Mouse (Mus musculus) liver, adult 2 months (tissue): ENCODE measurements around the gene Akap8. TPM values are rescaled to one million over a fixed set of nuclear protein-coding genes. Genes with fewer than 3 reads are reported as not detected.

Experiments
- DNase-seq: peaks from one replicate; pipeline ENCODE4 v3.0.0-alpha.2; 2011; ENCODE audit warnings: low read depth, low spot score; ENCODE audit errors: extremely low read depth
- H3K27ac ChIP-seq: fragments of 200-500 bp; replicated peaks from 2 replicates; pipeline ENCODE4 v1.5.1; 2012; ENCODE audit warnings: low read depth, mild to moderate bottlenecking, control low read depth, inconsistent platforms, low read length; ENCODE audit not compliant: insufficient read depth
- H3K27me3 ChIP-seq: fragments of 200-500 bp; 2 replicates; pipeline ENCODE4 v1.6.1; 2012; ENCODE audit warnings: mild to moderate bottlenecking, moderate library complexity, low read length, inconsistent platforms; ENCODE audit not compliant: control insufficient read depth, insufficient read depth
- H3K36me3 ChIP-seq: fragments of 200-500 bp; 2 replicates; pipeline ENCODE4 v1.6.1; 2012; ENCODE audit warnings: low read length, inconsistent platforms; ENCODE audit not compliant: control insufficient read depth, insufficient read depth
- H3K4me1 ChIP-seq: fragments of 200-500 bp; 2 replicates; pipeline ENCODE4 v1.6.1; 2011; ENCODE audit warnings: low read length; ENCODE audit not compliant: control insufficient read depth, insufficient read depth
- H3K4me3 ChIP-seq: fragments of 200-500 bp; 2 replicates; pipeline ENCODE4 v1.5.1; 2011; ENCODE audit warnings: low read depth, mild to moderate bottlenecking, control low read depth, low read length, moderate library complexity; ENCODE audit not compliant: insufficient read depth
- H3K79me2 ChIP-seq: fragments of 200-500 bp; 2 replicates; pipeline ENCODE4 v1.6.1; 2012; ENCODE audit warnings: inconsistent platforms, mild to moderate bottlenecking, low read length, moderate library complexity; ENCODE audit not compliant: control insufficient read depth, insufficient read depth
- H3K9ac ChIP-seq: fragments of 200-500 bp; 2 replicates; pipeline ENCODE4 v1.6.1; 2012; ENCODE audit warnings: low read depth, mild to moderate bottlenecking, control low read depth, inconsistent platforms, low read length
- CTCF ChIP-seq: fragments of 200-500 bp; IDR thresholded peaks from 2 replicates; pipeline ENCODE4 v1.5.1; 2011; ENCODE audit warnings: low read depth, low read length, control low read depth
- POLR2A ChIP-seq: fragments of 200-500 bp; IDR thresholded peaks from 2 replicates; pipeline ENCODE4 v1.6.1; 2011; ENCODE audit warnings: low read length, control low read depth; ENCODE audit not compliant: insufficient read depth; ENCODE audit errors: extremely low read depth
- WGBS: fragments of 180-500 bp; shearing (Covaris S2); methylation state at CpG from one replicate; pipeline ENCODE4 v1.1.7; 2018; 5-methylcytosine and 5-hydroxymethylcytosine counted together
- polyA plus RNA-seq: library from polyadenylated mRNA; depleted of rRNA; stranded (reverse); fragments of >200 nt; gene quantifications from 2 replicates; pipeline ENCODE4 v1.2.3, GENCODE M21; 2012
- total RNA-seq: library from RNA; depleted of rRNA; stranded (reverse); fragments of >200 nt; gene quantifications from 2 replicates; pipeline ENCODE4 v1.2.3, GENCODE M21; 2014

The Akap8 gene
- total and polyA plus RNA-seq, 2 experiments, result 31.6 to 47.9 TPM

DNA sequence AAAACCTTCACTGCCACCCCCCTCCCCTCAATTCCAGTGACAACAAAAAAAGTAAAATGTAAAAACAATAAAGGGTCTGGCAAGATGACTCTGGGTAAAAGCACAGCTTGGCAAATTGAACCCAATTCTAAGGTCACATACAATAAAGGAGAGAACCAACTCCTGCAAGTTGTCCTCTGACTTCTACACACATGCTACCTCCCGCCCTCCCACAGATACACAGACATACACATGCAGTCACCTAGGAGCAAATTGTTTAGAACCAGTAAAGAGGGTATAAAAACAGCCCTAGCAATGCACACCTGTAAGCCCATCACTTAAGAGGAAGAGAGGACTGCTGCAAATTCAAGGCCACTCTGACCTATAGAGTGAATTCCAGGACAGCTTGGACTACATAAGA, 1.8 kb upstream of the Akap8 start:
- H3K36me3 ChIP-seq, result peaks cover 13% of the 10 kb centered on the region
- 94% methylated on average over 1 of the region's 1 CpGs for WGBS

DNA sequence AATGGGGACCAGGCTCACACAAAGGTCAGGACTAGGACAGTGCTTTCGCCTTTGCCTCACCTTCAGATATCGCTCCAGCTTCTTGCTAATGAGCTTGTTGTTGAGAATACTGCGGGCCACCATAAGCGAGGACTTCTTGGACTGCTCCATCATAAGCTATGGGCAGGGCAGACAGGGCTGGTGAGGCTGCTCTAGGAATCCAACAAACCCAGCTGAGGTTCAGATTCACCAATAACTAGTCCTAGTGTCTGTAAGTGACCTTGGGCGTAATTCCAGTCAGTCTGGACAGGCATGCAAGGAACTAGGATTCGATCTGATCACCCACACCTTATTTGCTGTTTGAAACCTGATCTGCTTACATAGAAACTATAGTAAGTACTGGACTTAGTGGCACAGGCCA, 798 bp upstream of the Akap8 start:
- Histone ChIP-seq H3K9ac (peak overlapping the region; percentile 71), H3K36me3 (peaks cover 21% of the 10 kb centered on the region), H3K79me2 (peaks cover 21% of the 10 kb centered on the region; the same call in 1 of the 2 replicates), H3K27ac (peak overlapping the region; percentile 72), H3K4me1 (peaks cover 15% of the 10 kb centered on the region), H3K27me3 (no peaks in the 10 kb centered on the region), H3K4me3 (peak overlapping the region; percentile 74)
- 7% methylated on average over 6 of the region's 6 CpGs for WGBS
- TF ChIP-seq CTCF, result no peak
- TF ChIP-seq POLR2A, result no peak
- peak; percentile 68 for DNase-seq

More for the DNA sequence above, 1.8 kb upstream of the Akap8 start:
- TF ChIP-seq CTCF, result no peak
- no peak for TF ChIP-seq POLR2A
- Histone ChIP-seq H3K27ac (no peak overlapping the region), H3K79me2 (peaks cover 15% of the 10 kb centered on the region; the same call in 1 of the 2 replicates), H3K4me1 (peaks cover 23% of the 10 kb centered on the region), H3K9ac (no peak overlapping the region), H3K4me3 (no peak overlapping the region), H3K27me3 (no peaks in the 10 kb centered on the region)
- DNase-seq, result no peak

DNA sequence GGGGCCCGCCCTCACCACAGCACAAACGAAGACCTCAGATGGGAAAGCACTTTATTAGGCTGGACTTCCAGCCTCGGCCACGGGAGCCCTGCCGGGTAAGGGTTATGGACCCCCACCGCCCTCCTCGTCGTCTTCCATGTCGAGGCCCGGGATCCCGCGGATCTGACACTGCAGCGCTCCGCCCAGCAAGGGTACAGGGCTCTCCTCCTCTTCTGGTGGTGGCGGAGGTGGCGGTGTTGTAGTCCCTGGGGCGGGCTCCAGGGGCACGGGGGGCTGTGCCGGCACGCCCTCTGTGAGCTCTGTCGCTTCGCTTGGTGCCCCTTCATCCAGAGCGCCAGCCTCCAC, 324 bp upstream of the Akap8 start:
- Histone ChIP-seq H3K4me1 (peaks cover 10% of the 10 kb centered on the region), H3K79me2 (peaks cover 21% of the 10 kb centered on the region; the same call in 1 of the 2 replicates), H3K4me3 (peak overlapping the region; percentile 74), H3K27me3 (no peaks in the 10 kb centered on the region), H3K9ac (peak overlapping the region; percentile 71), H3K36me3 (peaks cover 23% of the 10 kb centered on the region), H3K27ac (peak overlapping the region; percentile 72)
- TF ChIP-seq POLR2A (no peak), CTCF (no peak)
- DNase-seq, result no peak
- under 1% methylated on average over 23 of the region's 23 CpGs for WGBS

DNA sequence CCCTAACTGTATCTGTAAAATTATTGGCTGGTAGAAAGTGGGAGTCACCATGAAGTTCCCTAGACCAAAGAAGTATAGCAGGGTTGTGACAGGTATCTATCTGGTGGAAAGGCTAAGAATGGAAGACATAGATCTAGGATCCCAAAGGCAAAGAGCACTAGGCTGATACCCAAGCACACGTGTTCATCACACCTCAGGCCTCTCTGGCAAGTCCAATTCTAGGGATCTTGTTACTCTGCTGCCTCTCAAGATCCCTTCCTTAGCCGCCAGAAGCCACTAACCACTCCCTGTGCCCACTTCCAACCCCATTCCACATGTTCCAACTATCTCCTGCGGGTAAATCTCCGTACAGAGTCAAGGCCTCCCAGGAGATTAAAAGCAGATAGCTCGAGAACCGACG, 1.1 kb downstream of the Akap8 start:
- 0% methylated on average over 7 of the region's 7 CpGs for WGBS
- peak; percentile 68 for DNase-seq

DNA sequence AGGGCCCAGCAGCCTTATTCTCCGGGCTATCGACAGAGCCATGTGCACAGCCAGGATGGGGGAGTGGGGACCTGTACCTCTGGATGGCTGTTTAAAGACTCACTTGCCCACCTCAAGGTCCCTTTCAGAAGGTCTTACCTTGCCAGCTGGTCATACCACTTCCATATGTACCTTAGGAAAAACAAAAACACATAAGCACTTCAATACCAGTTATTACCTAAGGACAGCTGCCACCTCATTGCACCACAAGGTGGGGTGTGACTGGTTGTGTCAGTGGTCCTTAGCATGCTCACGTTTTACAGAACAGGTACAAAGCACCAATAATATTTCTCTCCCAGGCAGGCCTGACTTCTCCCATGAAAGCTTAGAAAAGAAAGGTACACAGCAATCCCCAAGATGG, 3.3 kb downstream of the Akap8 start:
- Histone ChIP-seq H3K79me2 (peaks cover 21% of the 10 kb centered on the region; the same call in 1 of the 2 replicates), H3K9ac (no peak overlapping the region), H3K4me3 (no peak overlapping the region), H3K27me3 (no peaks in the 10 kb centered on the region), H3K4me1 (peaks cover 10% of the 10 kb centered on the region), H3K36me3 (peaks cover 47% of the 10 kb centered on the region), H3K27ac (no peak overlapping the region)
- no peak for TF ChIP-seq POLR2A
- no peak for TF ChIP-seq CTCF
- 86% methylated on average over 3 of the region's 3 CpGs for WGBS
- no peak for DNase-seq

More for the DNA sequence above, 1.1 kb downstream of the Akap8 start:
- H3K79me2 ChIP-seq, result peaks cover 21% of the 10 kb centered on the region; the same call in 1 of the 2 replicates
- TF ChIP-seq POLR2A, result no peak
- no peak for TF ChIP-seq CTCF
- peak overlapping the region; percentile 76 for H3K27ac ChIP-seq
- H3K36me3 ChIP-seq, result peaks cover 28% of the 10 kb centered on the region
- peak overlapping the region; percentile 78 for H3K4me3 ChIP-seq
- no peaks in the 10 kb centered on the region for H3K27me3 ChIP-seq
- peak overlapping the region; percentile 80 for H3K9ac ChIP-seq
- H3K4me1 ChIP-seq, result peaks cover 10% of the 10 kb centered on the region

DNA sequence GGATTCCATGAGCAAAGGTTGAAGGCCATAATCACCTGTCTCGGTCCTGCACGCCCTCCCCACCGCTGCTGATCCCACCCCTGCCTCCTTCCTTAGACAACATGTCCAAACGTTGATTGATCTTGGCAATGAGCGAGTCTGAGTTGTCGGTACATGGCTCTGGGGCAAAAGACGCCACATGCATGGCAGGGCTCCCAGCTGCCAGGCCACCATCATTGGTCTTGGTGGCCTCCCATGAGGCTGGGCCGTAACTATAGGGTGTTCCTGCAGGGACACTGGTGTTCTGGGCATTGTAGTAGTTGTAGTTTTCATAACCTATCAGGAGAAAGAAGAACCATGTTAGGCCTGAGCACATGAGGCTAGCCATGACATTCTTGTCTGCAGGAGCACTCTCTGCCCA, 4.0 kb downstream of the Akap8 start:
- Histone ChIP-seq H3K27me3 (no peaks in the 10 kb centered on the region), H3K4me3 (no peak overlapping the region), H3K79me2 (peaks cover 21% of the 10 kb centered on the region; the same call in 1 of the 2 replicates), H3K4me1 (peaks cover 7% of the 10 kb centered on the region), H3K9ac (no peak overlapping the region), H3K36me3 (peaks cover 51% of the 10 kb centered on the region), H3K27ac (no peak overlapping the region)
- DNase-seq, result no peak
- WGBS, result 59% methylated on average over 8 of the region's 8 CpGs
- TF ChIP-seq CTCF (no peak), POLR2A (no peak)
